Mouse (Mus musculus): ENCODE data around the gene Krtcap3. TPM values are rescaled to one million over a fixed set of nuclear protein-coding genes. Genes with fewer than 3 reads are reported as not detected.
A peak's percentile ranks its signal among the peaks of the same experiment; 100 is the strongest.

The Krtcap3 gene
- polyA plus RNA-seq, 1 experiment from 2014 or later: 64.2 TPM

GRCm38 (mm10) chr5:31250716-31251115, 775 bp upstream of the Krtcap3 start:
- Histone ChIP-seq H3K4me1 (ENCODE audit: control insufficient read depth, insufficient read depth, low read length) (peaks cover 16% of the 10 kb centered on the region), H3K9ac (ENCODE audit: low read length) (no peak overlapping the region), H3K27ac (ENCODE audit: low read length) (no peak overlapping the region), H3K36me3 (ENCODE audit: control insufficient read depth, insufficient read depth, low read length) (peaks cover 38% of the 10 kb centered on the region), H3K27me3 (ENCODE audit: control insufficient read depth, insufficient read depth, low read length) (no peaks in the 10 kb centered on the region), H3K9me3 (replicated peaks; ENCODE audit: control insufficient read depth, low read length) (no peaks in the 10 kb centered on the region), H3K4me3 (replicated peaks; ENCODE audit: low read length) (no peak overlapping the region), H3K4me2 (ENCODE audit: low read depth, low read length) (no peak overlapping the region)
- 61% methylated on average over 4 of the region's 4 CpGs for WGBS
- ATAC-seq (ENCODE audit: insufficient read depth, low FRiP score): no peak

GRCm38 (mm10) chr5:31252151-31252550, 660 bp downstream of the Krtcap3 start:
- H3K9me3 ChIP-seq (replicated peaks; ENCODE audit: control insufficient read depth, low read length): no peaks in the 10 kb centered on the region
- peak overlapping the region; percentile 48 for H3K4me3 ChIP-seq (replicated peaks; ENCODE audit: low read length)
- peak overlapping the region; percentile 48 for H3K4me2 ChIP-seq (ENCODE audit: low read depth, low read length)
- H3K27ac ChIP-seq (ENCODE audit: low read length): peak overlapping the region; percentile 80
- 46% methylated on average over 10 of the region's 10 CpGs for WGBS
- H3K4me1 ChIP-seq (ENCODE audit: control insufficient read depth, insufficient read depth, low read length): peaks cover 16% of the 10 kb centered on the region
- peaks cover 33% of the 10 kb centered on the region for H3K36me3 ChIP-seq (ENCODE audit: control insufficient read depth, insufficient read depth, low read length)
- no peaks in the 10 kb centered on the region for H3K27me3 ChIP-seq (ENCODE audit: control insufficient read depth, insufficient read depth, low read length)
- no peak for ATAC-seq (ENCODE audit: insufficient read depth, low FRiP score)
- peak overlapping the region; percentile 65 for H3K9ac ChIP-seq (ENCODE audit: low read length)

GRCm38 (mm10) chr5:31252795-31253545, 1.5 kb downstream of the Krtcap3 start:
- Histone ChIP-seq H3K36me3 (ENCODE audit: control insufficient read depth, insufficient read depth, low read length) (peaks cover 28% of the 10 kb centered on the region), H3K4me1 (ENCODE audit: control insufficient read depth, insufficient read depth, low read length) (peaks cover 16% of the 10 kb centered on the region), H3K4me2 (ENCODE audit: low read depth, low read length) (peak overlapping the region; percentile 48), H3K27ac (ENCODE audit: low read length) (peak overlapping the region; percentile 86), H3K4me3 (replicated peaks; ENCODE audit: low read length) (peak overlapping the region; percentile 48), H3K27me3 (ENCODE audit: control insufficient read depth, insufficient read depth, low read length) (no peaks in the 10 kb centered on the region), H3K9ac (ENCODE audit: low read length) (peak overlapping the region; percentile 65), H3K9me3 (replicated peaks; ENCODE audit: control insufficient read depth, low read length) (no peaks in the 10 kb centered on the region)
- no peak for ATAC-seq (ENCODE audit: insufficient read depth, low FRiP score)
- 70% methylated on average over 16 of the region's 16 CpGs for WGBS

GRCm38 (mm10) chr5:31253806-31254205, 2.3 kb downstream of the Krtcap3 start:
- Histone ChIP-seq H3K27ac (ENCODE audit: low read length) (peak overlapping the region; percentile 86), H3K36me3 (ENCODE audit: control insufficient read depth, insufficient read depth, low read length) (peaks cover 20% of the 10 kb centered on the region), H3K27me3 (ENCODE audit: control insufficient read depth, insufficient read depth, low read length) (no peaks in the 10 kb centered on the region), H3K4me2 (ENCODE audit: low read depth, low read length) (peak overlapping the region; percentile 48), H3K9me3 (replicated peaks; ENCODE audit: control insufficient read depth, low read length) (no peaks in the 10 kb centered on the region), H3K4me1 (ENCODE audit: control insufficient read depth, insufficient read depth, low read length) (peaks cover 16% of the 10 kb centered on the region), H3K9ac (ENCODE audit: low read length) (peak overlapping the region; percentile 48; the same call in 1 of the 2 replicates), H3K4me3 (replicated peaks; ENCODE audit: low read length) (peak overlapping the region; percentile 7; the same call in 1 of the 2 replicates)
- ATAC-seq (ENCODE audit: insufficient read depth, low FRiP score): no peak
- 91% methylated on average over 8 of the region's 8 CpGs for WGBS

- H3K36me3 ChIP-seq (ENCODE audit: control insufficient read depth, insufficient read depth, low read length): peaks cover 15% of the 10 kb centered on the region
- 57% methylated on average over 7 of the region's 7 CpGs for WGBS
- peak; percentile 56 for ATAC-seq (ENCODE audit: insufficient read depth, low FRiP score)
Observed at GRCm38 (mm10) chr5:31254452-31254851, 3.0 kb downstream of the Krtcap3 start.

GRCm38 (mm10) chr5:31254901-31255300, 3.4 kb downstream of the Krtcap3 start:
- Histone ChIP-seq H3K36me3 (ENCODE audit: control insufficient read depth, insufficient read depth, low read length) (peaks cover 10% of the 10 kb centered on the region), H3K27me3 (ENCODE audit: control insufficient read depth, insufficient read depth, low read length) (no peaks in the 10 kb centered on the region), H3K4me1 (ENCODE audit: control insufficient read depth, insufficient read depth, low read length) (peaks cover 16% of the 10 kb centered on the region), H3K27ac (ENCODE audit: low read length) (peak overlapping the region; percentile 86), H3K9me3 (replicated peaks; ENCODE audit: control insufficient read depth, low read length) (no peaks in the 10 kb centered on the region), H3K4me2 (ENCODE audit: low read depth, low read length) (0 out of 2 replicates have a peak overlapping the region, but pooled peaks have one; percentile 21), H3K9ac (ENCODE audit: low read length) (no peak overlapping the region), H3K4me3 (replicated peaks; ENCODE audit: low read length) (no peak overlapping the region)
- no peak for ATAC-seq (ENCODE audit: insufficient read depth, low FRiP score)
- WGBS: 74% methylated on average over 8 of the region's 8 CpGs

More at GRCm38 (mm10) chr5:31254452-31254851, 3.0 kb downstream of the Krtcap3 start:
- peak overlapping the region; percentile 48; the same call in 1 of the 2 replicates for H3K4me2 ChIP-seq (ENCODE audit: low read depth, low read length)
- peak overlapping the region; percentile 7; the same call in 1 of the 2 replicates for H3K4me3 ChIP-seq (replicated peaks; ENCODE audit: low read length)
- H3K27me3 ChIP-seq (ENCODE audit: control insufficient read depth, insufficient read depth, low read length): no peaks in the 10 kb centered on the region
- H3K27ac ChIP-seq (ENCODE audit: low read length): peak overlapping the region; percentile 86
- H3K9me3 ChIP-seq (replicated peaks; ENCODE audit: control insufficient read depth, low read length): no peaks in the 10 kb centered on the region
- peaks cover 16% of the 10 kb centered on the region for H3K4me1 ChIP-seq (ENCODE audit: control insufficient read depth, insufficient read depth, low read length)
- H3K9ac ChIP-seq (ENCODE audit: low read length): no peak overlapping the region

- 86% methylated on average over 2 of the region's 2 CpGs for WGBS
Observed at GRCm38 (mm10) chr5:31255381-31255780, 3.9 kb downstream of the Krtcap3 start.

GRCm38 (mm10) chr5:31255971-31256370, 4.5 kb downstream of the Krtcap3 start:
- no peaks in the 10 kb centered on the region for H3K9me3 ChIP-seq (replicated peaks; ENCODE audit: control insufficient read depth, low read length)
- 85% methylated on average over 2 of the region's 2 CpGs for WGBS
- ATAC-seq (ENCODE audit: insufficient read depth, low FRiP score): no peak

More at GRCm38 (mm10) chr5:31255381-31255780, 3.9 kb downstream of the Krtcap3 start:
- no peak overlapping the region for H3K4me3 ChIP-seq (replicated peaks; ENCODE audit: low read length)
- H3K27ac ChIP-seq (ENCODE audit: low read length): peak overlapping the region; percentile 86; the same call in 1 of the 2 replicates
- H3K27me3 ChIP-seq (ENCODE audit: control insufficient read depth, insufficient read depth, low read length): no peaks in the 10 kb centered on the region
- peaks cover 16% of the 10 kb centered on the region for H3K4me1 ChIP-seq (ENCODE audit: control insufficient read depth, insufficient read depth, low read length)
- H3K9me3 ChIP-seq (replicated peaks; ENCODE audit: control insufficient read depth, low read length): no peaks in the 10 kb centered on the region
- H3K4me2 ChIP-seq (ENCODE audit: low read depth, low read length): no peak overlapping the region
- no peak overlapping the region for H3K9ac ChIP-seq (ENCODE audit: low read length)
- no peak for ATAC-seq (ENCODE audit: insufficient read depth, low FRiP score)
- H3K36me3 ChIP-seq (ENCODE audit: control insufficient read depth, insufficient read depth, low read length): peaks cover 7% of the 10 kb centered on the region

GRCm38 (mm10) chr5:31257616-31258015, 6.1 kb downstream of the Krtcap3 start:
- Histone ChIP-seq H3K4me3 (replicated peaks; ENCODE audit: low read length) (no peak overlapping the region), H3K9me3 (replicated peaks; ENCODE audit: control insufficient read depth, low read length) (no peaks in the 10 kb centered on the region), H3K36me3 (ENCODE audit: control insufficient read depth, insufficient read depth, low read length) (no peaks in the 10 kb centered on the region; the same call in none of the 2 replicates), H3K27me3 (ENCODE audit: control insufficient read depth, insufficient read depth, low read length) (no peaks in the 10 kb centered on the region), H3K4me1 (ENCODE audit: control insufficient read depth, insufficient read depth, low read length) (peaks cover 9% of the 10 kb centered on the region), H3K4me2 (ENCODE audit: low read depth, low read length) (no peak overlapping the region), H3K27ac (ENCODE audit: low read length) (no peak overlapping the region), H3K9ac (ENCODE audit: low read length) (no peak overlapping the region)
- ATAC-seq (ENCODE audit: insufficient read depth, low FRiP score): no peak
- WGBS: 75% methylated on average over 11 of the region's 11 CpGs

More at GRCm38 (mm10) chr5:31255971-31256370, 4.5 kb downstream of the Krtcap3 start:
- Histone ChIP-seq H3K9ac (ENCODE audit: low read length) (no peak overlapping the region), H3K4me3 (replicated peaks; ENCODE audit: low read length) (no peak overlapping the region), H3K27ac (ENCODE audit: low read length) (no peak overlapping the region), H3K36me3 (ENCODE audit: control insufficient read depth, insufficient read depth, low read length) (peaks cover under 1% of the 10 kb centered on the region), H3K4me2 (ENCODE audit: low read depth, low read length) (no peak overlapping the region), H3K4me1 (ENCODE audit: control insufficient read depth, insufficient read depth, low read length) (peaks cover 14% of the 10 kb centered on the region), H3K27me3 (ENCODE audit: control insufficient read depth, insufficient read depth, low read length) (no peaks in the 10 kb centered on the region)

All from stomach, embryonic 16.5 days (tissue).